Mouse (Mus musculus) left cerebral cortex, postnatal 25 days (tissue): Measurements from ENCODE around the gene AU022252. TPM values are rescaled to one million over a fixed set of nuclear protein-coding genes. Genes with fewer than 3 reads are reported as not detected.
"Not testable (repeated sequence)": the region's sequence is repeated elsewhere in the genome, so short reads cannot be mapped to it uniquely, and the experiment has no call there.

Source experiments
- DNase-seq, 2 experiments: peaks; one replicate each; pipeline ENCODE4 v3.0.0; 2022; ENCODE audit warnings: low spot score in 2 of 2, mixed read lengths in 1 of 2
- intact Hi-C: fragments of 180-260 bp; cut with DNase I; formaldehyde crosslinking; loops from one replicate; pipeline ENCODE4 v1.15.1; 2025
- total RNA-seq, 2 experiments: library from RNA; stranded (reverse); gene quantifications; 2 replicates each; pipeline ENCODE4 v1.2.3; 2021

The AU022252 gene
- 10 to 100 TPM; 33.4 to 34.2 TPM for total RNA-seq

- intact Hi-C loops: no loop called here
- DNase-seq: peak; percentile 98 to 100
Measured at GRCm38 (mm10) chr4:119232410-119233255, at the start of gene AU022252, which contains the start of gene P3h1. AU022252 (minus strand) TSS chr4:119232712. P3h1 (plus strand) TSS chr4:119232915.

- intact Hi-C loops, DNase-seq: not testable (repeated sequence)
Measured at GRCm38 (mm10) chr4:119278784-119279183, 46.3 kb upstream of the AU022252 start.

- intact Hi-C loops: no loop called here
- DNase-seq: no peak
Measured at GRCm38 (mm10) chr4:119275726-119276125, 43.2 kb upstream of the AU022252 start.

- intact Hi-C loops: no loop called here
- no peak for DNase-seq
Measured at GRCm38 (mm10) chr4:119275226-119275625, 42.7 kb upstream of the AU022252 start.

- intact Hi-C loops: no loop called here
- DNase-seq: no peak
Measured at GRCm38 (mm10) chr4:119274627-119275026, 42.1 kb upstream of the AU022252 start.

- intact Hi-C loops: no loop called here
- DNase-seq: no peak
Measured at GRCm38 (mm10) chr4:119266606-119267005, 34.1 kb upstream of the AU022252 start.

GRCm38 (mm10) chr4:119263459-119263858 is 30.9 kb upstream of the AU022252 start:
- intact Hi-C loops: no loop called here
- DNase-seq: no peak

- intact Hi-C loops: no loop called here
- no peak for DNase-seq
Measured at GRCm38 (mm10) chr4:119262483-119262882, 30.0 kb upstream of the AU022252 start.

GRCm38 (mm10) chr4:119261087-119261713 is 28.7 kb upstream of the AU022252 start:
- DNase-seq: no peak
- intact Hi-C loops: no loop called here

GRCm38 (mm10) chr4:119259344-119260254 is 27.1 kb upstream of the AU022252 start:
- DNase-seq: no peak
- intact Hi-C loops: no loop called here

- DNase-seq: no peak
Measured at GRCm38 (mm10) chr4:119257083-119257482, 24.6 kb upstream of the AU022252 start.

GRCm38 (mm10) chr4:119255351-119255750 is 22.8 kb upstream of the AU022252 start, which contains the start of gene Cldn19:
Cldn19 (plus strand) TSS chr4:119255414.
- intact Hi-C loops: no loop called here
- no peak for DNase-seq

More at GRCm38 (mm10) chr4:119257083-119257482, 24.6 kb upstream of the AU022252 start:
- intact Hi-C loops: no loop called here

GRCm38 (mm10) chr4:119254012-119254618 is 21.6 kb upstream of the AU022252 start:
- peak in 1 of 2 experiments; percentile 66 for DNase-seq
- intact Hi-C loops: no loop called here

- intact Hi-C loops: no loop called here
- DNase-seq: no peak
Measured at GRCm38 (mm10) chr4:119252025-119252808, 19.7 kb upstream of the AU022252 start.

GRCm38 (mm10) chr4:119248407-119248965 is 16.0 kb upstream of the AU022252 start:
- no peak for DNase-seq
- intact Hi-C loops: loop anchor here (10.0 kb wide), 3 partner anchors 216 to 416 kb away; partner anchors contain the start of genes Foxj3 and Frg2f1

GRCm38 (mm10) chr4:119247462-119248235 is 15.1 kb upstream of the AU022252 start:
- intact Hi-C loops: loop anchor here (2.0 to 10.0 kb wide), 4 partner anchors 47 to 417 kb away; partner anchors contain the start of genes Foxj3, Frg2f1 and Ybx1
- DNase-seq: peak; percentile 62 to 72

- no peak for DNase-seq
- intact Hi-C loops: loop anchor here (2.0 to 10.0 kb wide), 4 partner anchors 48 to 418 kb away; partner anchors contain the start of genes Foxj3, Frg2f1 and Ybx1
Measured at GRCm38 (mm10) chr4:119246688-119247225, 14.2 kb upstream of the AU022252 start.
